Mouse (Mus musculus): ENCODE measurements at regions not wholly inside any gene's neighbourhood (a gene's known extent, or its start where the extent isn't known, plus 50 kb on each side); places are given as distances from the start of the nearest gene placed in this dataset.

- Histone ChIP-seq H3K27me3 (ENCODE audit: control insufficient read depth, insufficient read depth, low read length, poor library complexity, severe bottlenecking) (no peaks in the 10 kb centered on the region), H3K27ac (ENCODE audit: insufficient read depth, low read length) (no peak overlapping the region), H3K9ac (ENCODE audit: low read depth, poor library complexity, severe bottlenecking) (no peak overlapping the region), H3K4me1 (ENCODE audit: control insufficient read depth, insufficient read depth, low read length) (no peaks in the 10 kb centered on the region), H3K4me3 (ENCODE audit: low read depth, low read length) (no peak overlapping the region), H3K36me3 (ENCODE audit: control insufficient read depth, insufficient read depth, low read length, poor library complexity, severe bottlenecking) (no peaks in the 10 kb centered on the region), H3K9me3 (replicated peaks; ENCODE audit: control insufficient read depth, insufficient read depth, low read length, poor library complexity, severe bottlenecking) (no peaks in the 10 kb centered on the region)
- no peak for TF ChIP-seq EP300 (IDR thresholded peaks at IDR 0.05; ENCODE audit: insufficient read depth, low read depth, low read length)
These were observed 486.9 kb upstream of the Gm9747 start for GRCm38 (mm10) chr1:81746013-81746412.

GRCm38 (mm10) chr1:81747025-81747424 is 485.9 kb upstream of the Gm9747 start:
- Histone ChIP-seq H3K4me1 (ENCODE audit: control insufficient read depth, insufficient read depth, low read length) (no peaks in the 10 kb centered on the region), H3K36me3 (ENCODE audit: control insufficient read depth, insufficient read depth, low read length, poor library complexity, severe bottlenecking) (no peaks in the 10 kb centered on the region), H3K27ac (ENCODE audit: insufficient read depth, low read length) (no peak overlapping the region), H3K27me3 (ENCODE audit: control insufficient read depth, insufficient read depth, low read length, poor library complexity, severe bottlenecking) (no peaks in the 10 kb centered on the region), H3K9ac (ENCODE audit: low read depth, poor library complexity, severe bottlenecking) (no peak overlapping the region), H3K9me3 (replicated peaks; ENCODE audit: control insufficient read depth, insufficient read depth, low read length, poor library complexity, severe bottlenecking) (no peaks in the 10 kb centered on the region), H3K4me3 (ENCODE audit: low read depth, low read length) (no peak overlapping the region)
- TF ChIP-seq POLR2A (IDR thresholded peaks at IDR 0.05; ENCODE audit: insufficient read depth, low read length) (no peak), EP300 (IDR thresholded peaks at IDR 0.05; ENCODE audit: insufficient read depth, low read depth, low read length) (no peak), CTCF (IDR thresholded peaks at IDR 0.05; ENCODE audit: low read depth, low read length) (no peak)

GRCm38 (mm10) chr1:81754067-81754466 is 478.8 kb upstream of the Gm9747 start:
- Histone ChIP-seq H3K9ac (ENCODE audit: low read depth, poor library complexity, severe bottlenecking) (no peak overlapping the region), H3K36me3 (ENCODE audit: control insufficient read depth, insufficient read depth, low read length, poor library complexity, severe bottlenecking) (no peaks in the 10 kb centered on the region), H3K4me3 (ENCODE audit: low read depth, low read length) (no peak overlapping the region), H3K27me3 (ENCODE audit: control insufficient read depth, insufficient read depth, low read length, poor library complexity, severe bottlenecking) (no peaks in the 10 kb centered on the region), H3K4me1 (ENCODE audit: control insufficient read depth, insufficient read depth, low read length) (no peaks in the 10 kb centered on the region), H3K27ac (ENCODE audit: insufficient read depth, low read length) (no peak overlapping the region), H3K9me3 (replicated peaks; ENCODE audit: control insufficient read depth, insufficient read depth, low read length, poor library complexity, severe bottlenecking) (no peaks in the 10 kb centered on the region)
- TF ChIP-seq EP300 (IDR thresholded peaks at IDR 0.05; ENCODE audit: insufficient read depth, low read depth, low read length) (no peak), POLR2A (IDR thresholded peaks at IDR 0.05; ENCODE audit: insufficient read depth, low read length) (no peak), CTCF (IDR thresholded peaks at IDR 0.05; ENCODE audit: low read depth, low read length) (no peak)

GRCm38 (mm10) chr1:81755281-81755680 is 477.6 kb upstream of the Gm9747 start:
- Histone ChIP-seq H3K27ac (ENCODE audit: insufficient read depth, low read length) (no peak overlapping the region), H3K4me1 (ENCODE audit: control insufficient read depth, insufficient read depth, low read length) (no peaks in the 10 kb centered on the region), H3K4me3 (ENCODE audit: low read depth, low read length) (no peak overlapping the region), H3K27me3 (ENCODE audit: control insufficient read depth, insufficient read depth, low read length, poor library complexity, severe bottlenecking) (no peaks in the 10 kb centered on the region), H3K9me3 (replicated peaks; ENCODE audit: control insufficient read depth, insufficient read depth, low read length, poor library complexity, severe bottlenecking) (no peaks in the 10 kb centered on the region), H3K36me3 (ENCODE audit: control insufficient read depth, insufficient read depth, low read length, poor library complexity, severe bottlenecking) (no peaks in the 10 kb centered on the region), H3K9ac (ENCODE audit: low read depth, poor library complexity, severe bottlenecking) (no peak overlapping the region)
- TF ChIP-seq POLR2A (IDR thresholded peaks at IDR 0.05; ENCODE audit: insufficient read depth, low read length): no peak
- TF ChIP-seq EP300 (IDR thresholded peaks at IDR 0.05; ENCODE audit: insufficient read depth, low read depth, low read length): no peak
- TF ChIP-seq CTCF (IDR thresholded peaks at IDR 0.05; ENCODE audit: low read depth, low read length): no peak

- TF ChIP-seq POLR2A (IDR thresholded peaks at IDR 0.05; ENCODE audit: insufficient read depth, low read length) (no peak), EP300 (IDR thresholded peaks at IDR 0.05; ENCODE audit: insufficient read depth, low read depth, low read length) (no peak), CTCF (IDR thresholded peaks at IDR 0.05; ENCODE audit: low read depth, low read length) (no peak)
- Histone ChIP-seq H3K36me3 (ENCODE audit: control insufficient read depth, insufficient read depth, low read length, poor library complexity, severe bottlenecking) (no peaks in the 10 kb centered on the region), H3K9me3 (replicated peaks; ENCODE audit: control insufficient read depth, insufficient read depth, low read length, poor library complexity, severe bottlenecking) (no peaks in the 10 kb centered on the region), H3K4me1 (ENCODE audit: control insufficient read depth, insufficient read depth, low read length) (no peaks in the 10 kb centered on the region), H3K9ac (ENCODE audit: low read depth, poor library complexity, severe bottlenecking) (no peak overlapping the region), H3K4me3 (ENCODE audit: low read depth, low read length) (no peak overlapping the region), H3K27me3 (ENCODE audit: control insufficient read depth, insufficient read depth, low read length, poor library complexity, severe bottlenecking) (no peaks in the 10 kb centered on the region), H3K27ac (ENCODE audit: insufficient read depth, low read length) (no peak overlapping the region)
These were observed 477.2 kb upstream of the Gm9747 start for GRCm38 (mm10) chr1:81755694-81756093.

GRCm38 (mm10) chr1:81759919-81760318 is 473.0 kb upstream of the Gm9747 start:
- Histone ChIP-seq H3K27ac (ENCODE audit: insufficient read depth, low read length) (no peak overlapping the region), H3K9me3 (replicated peaks; ENCODE audit: control insufficient read depth, insufficient read depth, low read length, poor library complexity, severe bottlenecking) (no peaks in the 10 kb centered on the region), H3K4me3 (ENCODE audit: low read depth, low read length) (no peak overlapping the region), H3K4me1 (ENCODE audit: control insufficient read depth, insufficient read depth, low read length) (no peaks in the 10 kb centered on the region), H3K36me3 (ENCODE audit: control insufficient read depth, insufficient read depth, low read length, poor library complexity, severe bottlenecking) (no peaks in the 10 kb centered on the region), H3K27me3 (ENCODE audit: control insufficient read depth, insufficient read depth, low read length, poor library complexity, severe bottlenecking) (no peaks in the 10 kb centered on the region), H3K9ac (ENCODE audit: low read depth, poor library complexity, severe bottlenecking) (no peak overlapping the region)
- TF ChIP-seq POLR2A (IDR thresholded peaks at IDR 0.05; ENCODE audit: insufficient read depth, low read length) (no peak), CTCF (IDR thresholded peaks at IDR 0.05; ENCODE audit: low read depth, low read length) (no peak), EP300 (IDR thresholded peaks at IDR 0.05; ENCODE audit: insufficient read depth, low read depth, low read length) (no peak)

Measured in ES-Bruce4 (cell line).